Mouse (Mus musculus) bone marrow macrophage, adult 2 months (primary cell): ENCODE data around the gene Spcs1. TPM values are rescaled to one million over a fixed set of nuclear protein-coding genes. Genes with fewer than 3 reads are reported as not detected.

Experiments
- H3K27ac ChIP-seq: 2 replicates; pipeline ENCODE4 v1.5.1; 2012; ENCODE audit warnings: low read depth, low read length; ENCODE audit not compliant: insufficient read depth
- H3K4me1 ChIP-seq: 2 replicates; pipeline ENCODE4 v1.6.1; 2012; ENCODE audit warnings: low read length; ENCODE audit not compliant: control insufficient read depth, insufficient read depth
- H3K4me3 ChIP-seq: 2 replicates; pipeline ENCODE4 v1.5.1; 2012; ENCODE audit warnings: mild to moderate bottlenecking, low read length, moderate library complexity; ENCODE audit not compliant: insufficient read depth
- CTCF ChIP-seq: IDR thresholded peaks from 2 replicates; pipeline ENCODE4 v1.5.1; 2012; ENCODE audit warnings: low read depth, mild to moderate bottlenecking, low read length, moderate library complexity
- POLR2A ChIP-seq: IDR thresholded peaks from 2 replicates; pipeline ENCODE4 v1.6.1; 2012; ENCODE audit warnings: mild to moderate bottlenecking, low read depth, low read length, borderline replicate concordance
- polyA plus RNA-seq: library from polyadenylated mRNA; stranded (reverse); fragments of >200 nt; gene quantifications from 2 replicates; pipeline ENCODE4 v1.2.4, GENCODE M21; 2012; ENCODE audit not compliant: missing spikeins, insufficient read depth, insufficient read length

The Spcs1 gene
- 231 and 244 TPM in 2 replicates for polyA plus RNA-seq

DNA sequence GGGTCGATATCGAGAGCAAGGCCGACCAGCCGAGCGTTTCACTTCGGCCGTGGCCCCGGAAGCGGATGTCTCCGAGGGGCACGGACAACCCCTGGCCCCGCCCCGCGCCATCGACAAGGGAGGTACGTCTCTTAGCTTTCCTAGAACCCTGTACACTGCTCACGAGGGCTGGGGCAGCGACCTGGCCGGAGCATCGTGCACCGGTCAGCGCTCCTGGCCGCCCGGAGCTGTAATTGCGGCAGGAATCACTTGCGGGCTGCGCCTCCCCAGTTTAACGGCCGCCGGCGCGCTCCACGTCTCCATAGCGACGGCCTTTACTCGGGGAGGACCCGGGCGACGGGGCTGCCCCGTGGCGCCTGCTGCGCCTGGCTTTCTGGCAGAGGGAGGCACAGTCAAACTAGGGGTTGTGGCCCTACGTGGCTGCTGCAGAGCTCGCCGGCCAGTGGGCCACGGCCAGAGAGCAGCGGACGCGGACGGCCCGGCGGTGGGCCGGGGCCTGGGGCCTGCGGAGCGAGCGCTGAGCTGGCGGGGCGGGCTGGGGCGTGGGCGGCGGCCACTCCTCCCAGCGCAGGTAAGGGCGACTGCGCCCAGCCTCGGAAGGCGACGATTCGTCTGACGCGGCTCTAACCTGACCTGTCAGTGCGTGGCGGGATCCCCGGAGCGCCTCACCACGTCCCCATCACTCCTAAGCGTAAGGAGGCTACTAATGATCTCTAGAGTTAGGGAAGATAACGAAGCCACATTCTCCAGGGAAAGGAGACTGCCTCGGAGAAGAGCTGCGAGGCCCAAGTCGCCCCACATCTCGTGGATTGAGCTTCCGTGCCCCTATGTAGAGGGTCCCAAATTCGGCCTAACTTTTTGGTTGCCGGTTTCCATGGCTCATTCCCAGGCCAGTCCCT, at the start of gene Spcs1, which contains the start of gene Glt8d1:
Gene Spcs1, minus strand, starts transcription at position 366 of the 899 bp plus-strand sequence.
Gene Glt8d1, plus strand, starts transcription at position 94 of the 899 bp plus-strand sequence.
- TF ChIP-seq POLR2A = no peak
- TF ChIP-seq CTCF = no peak
- H3K4me1 ChIP-seq = peaks cover 5% of the 10 kb centered on the region

DNA sequence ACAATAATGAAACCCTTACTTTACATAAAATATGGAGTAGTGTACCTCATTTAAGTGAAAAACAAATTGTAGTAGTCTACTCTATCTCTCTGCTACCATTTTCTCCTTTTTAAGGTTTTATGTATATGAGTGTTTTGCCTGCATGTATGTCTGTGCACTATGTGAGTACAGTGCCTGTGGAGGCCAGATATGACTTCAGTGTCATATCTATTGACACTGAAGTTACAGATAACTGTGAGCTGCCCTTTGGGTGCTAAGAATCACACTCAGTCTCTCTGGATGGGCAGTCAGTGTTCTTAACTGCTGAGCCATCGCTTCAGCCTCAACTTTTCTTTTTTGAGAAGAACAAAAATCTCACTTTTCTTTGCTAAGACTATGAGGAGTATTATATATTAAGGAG, 44.3 kb upstream of the Spcs1 start:
- TF ChIP-seq CTCF (no peak), POLR2A (no peak)
- Histone ChIP-seq H3K27ac (no peak overlapping the region), H3K4me3 (no peak overlapping the region)

More for the DNA sequence above, at the start of gene Spcs1, which contains the start of gene Glt8d1:
- Histone ChIP-seq H3K4me3 (peak within 1 kb of the TSS; percentile 92), H3K27ac (peak within 1 kb of the TSS; percentile 77)

DNA sequence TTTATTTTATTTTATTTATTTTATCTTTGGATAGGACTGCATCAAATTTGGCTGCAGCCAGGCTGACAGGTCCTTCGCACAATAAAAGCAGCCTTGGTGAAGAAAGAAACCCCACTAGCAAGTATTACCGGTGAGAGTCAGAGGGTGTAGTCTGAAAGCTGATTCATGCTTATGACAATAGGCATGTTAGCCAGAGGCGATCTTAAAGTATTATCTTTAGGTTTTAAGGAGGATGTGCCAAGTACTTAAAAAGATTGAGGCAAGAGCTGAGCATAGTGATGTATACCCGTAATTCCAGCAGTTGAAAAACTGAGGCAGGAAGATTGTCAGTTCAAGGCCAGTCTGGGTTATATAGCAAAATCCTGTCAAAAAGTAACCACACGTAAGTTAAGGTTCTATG, 43.8 kb upstream of the Spcs1 start:
- TF ChIP-seq POLR2A (no peak), CTCF (no peak)
- Histone ChIP-seq H3K4me3 (no peak overlapping the region), H3K4me1 (no peaks in the 10 kb centered on the region), H3K27ac (no peak overlapping the region)

More for the DNA sequence above, 44.3 kb upstream of the Spcs1 start:
- H3K4me1 ChIP-seq = no peaks in the 10 kb centered on the region

DNA sequence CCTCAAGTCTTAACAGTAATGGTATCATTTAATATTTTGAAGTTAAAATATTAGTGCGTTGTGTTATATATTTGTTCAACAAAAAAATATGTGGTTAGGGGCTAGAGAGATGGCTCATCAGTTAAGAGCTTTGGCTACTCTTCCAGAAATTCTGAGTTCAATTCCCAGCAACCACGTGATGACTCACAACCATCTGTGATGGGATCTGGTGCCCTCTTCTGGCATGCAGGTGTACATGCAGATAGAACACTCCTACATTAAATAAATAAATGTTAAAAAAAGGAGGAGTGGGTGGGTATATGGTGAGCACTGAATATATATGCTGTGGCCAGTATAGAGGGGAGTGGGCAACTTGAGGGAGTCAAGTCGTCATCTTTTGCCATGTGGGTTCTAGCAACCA, 24.3 kb upstream of the Spcs1 start:
- Histone ChIP-seq H3K4me1 (peaks cover 8% of the 10 kb centered on the region; the same call in 1 of the 2 replicates), H3K27ac (no peak overlapping the region), H3K4me3 (no peak overlapping the region)
- TF ChIP-seq POLR2A (no peak), CTCF (no peak)

DNA sequence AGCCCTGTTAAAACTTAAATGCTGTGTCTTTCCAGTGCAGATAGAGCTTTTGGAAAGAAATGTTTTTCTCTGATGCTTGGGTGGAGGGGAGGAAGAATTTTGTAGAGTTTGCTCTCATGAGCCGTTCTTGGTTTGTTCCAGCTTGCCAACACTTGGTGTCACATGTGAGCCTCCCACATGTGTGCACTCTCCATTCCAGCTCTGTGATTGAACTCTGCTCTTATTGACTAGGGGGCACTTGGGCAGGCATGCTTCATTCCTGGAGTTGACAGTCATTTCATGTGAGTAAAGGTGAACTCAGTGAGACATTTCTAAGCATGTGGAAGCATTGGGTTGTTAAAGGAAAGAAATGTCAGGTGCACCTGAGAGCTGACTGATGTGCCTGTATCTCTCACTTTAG, 21.1 kb upstream of the Spcs1 start:
- TF ChIP-seq CTCF = no peak
- TF ChIP-seq POLR2A = no peak
- H3K4me3 ChIP-seq = no peak overlapping the region
- peaks cover 11% of the 10 kb centered on the region; the same call in 1 of the 2 replicates for H3K4me1 ChIP-seq
- H3K27ac ChIP-seq = no peak overlapping the region

DNA sequence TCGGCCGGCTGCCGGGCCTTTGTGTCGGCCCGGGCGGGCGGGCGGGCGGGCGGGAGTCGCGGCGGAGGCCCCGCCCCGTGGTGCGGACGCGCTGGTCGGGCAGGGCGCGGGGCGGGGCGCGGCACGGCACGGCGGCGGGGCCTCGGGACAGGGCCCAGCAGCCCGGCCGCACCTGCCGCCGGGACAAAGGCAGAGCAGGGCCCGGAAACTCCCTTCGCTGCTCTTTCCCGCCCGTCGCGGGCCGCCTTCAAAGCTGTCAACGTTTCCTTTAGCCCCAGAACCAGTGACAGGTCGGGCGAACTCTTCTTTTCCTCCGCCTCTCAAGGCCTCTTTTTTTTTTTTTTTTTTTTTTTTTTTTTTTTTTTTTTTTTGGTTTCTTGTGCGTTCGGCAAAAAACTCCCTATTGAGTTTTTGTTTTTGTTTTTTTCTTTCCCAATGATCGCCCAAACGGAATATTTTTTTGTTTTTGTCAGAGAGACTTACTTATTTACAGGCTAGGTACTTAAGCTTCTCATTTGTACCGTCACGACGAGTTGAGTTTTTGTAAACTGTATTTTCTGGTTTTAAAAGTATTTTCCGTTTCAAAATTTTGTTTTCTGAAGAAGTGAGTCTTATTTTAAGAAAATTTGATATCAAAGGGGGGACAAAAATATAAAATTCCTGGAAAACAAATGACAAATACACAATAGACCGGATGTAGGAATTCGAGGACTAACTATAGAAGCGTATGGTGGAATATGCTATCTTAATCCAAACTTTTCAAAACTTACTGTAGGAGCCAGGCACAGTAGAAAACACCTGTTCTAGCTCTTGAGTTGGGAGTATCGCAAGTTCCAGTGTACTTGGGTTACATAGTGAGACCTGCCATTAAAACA, 18.1 kb upstream of the Spcs1 start:
- Histone ChIP-seq H3K4me3 (peak overlapping the region; percentile 99), H3K27ac (peak overlapping the region; percentile 88), H3K4me1 (peaks cover 23% of the 10 kb centered on the region)
- TF ChIP-seq POLR2A (peak; percentile 56; the same call in 1 of the 2 replicates), CTCF (no peak)

DNA sequence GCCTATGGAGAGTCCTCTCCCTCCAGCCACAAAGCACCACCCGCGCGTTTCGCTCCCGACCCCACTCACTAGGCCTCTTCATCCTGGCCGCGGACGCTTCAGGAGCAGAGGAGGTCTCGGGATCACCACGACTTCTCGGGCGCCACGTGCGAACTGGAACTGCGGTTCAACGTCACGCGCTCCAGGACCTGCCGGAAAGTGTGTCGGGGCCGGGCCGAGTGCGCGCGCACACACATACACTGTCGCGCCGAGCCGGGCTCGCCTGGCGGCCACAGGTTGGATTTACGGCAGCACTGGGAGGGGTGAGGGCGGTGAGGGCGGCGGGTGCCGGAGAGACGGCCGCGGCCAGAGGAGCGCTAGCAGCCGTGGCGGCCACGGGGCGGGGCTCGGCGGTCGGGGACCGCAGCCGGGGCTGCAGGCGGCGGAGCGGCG, 17.4 kb upstream of the Spcs1 start, which contains the start of the genes Pbrm1 and Gnl3:
Gene Pbrm1, plus strand, starts transcription at position 279 of the 432 bp plus-strand sequence.
Gene Gnl3, minus strand, starts transcription at position 293 of the 432 bp plus-strand sequence.
- Histone ChIP-seq H3K27ac (peak within 1 kb of the TSS; percentile 88), H3K4me1 (peaks cover 23% of the 10 kb centered on the region), H3K4me3 (peak within 1 kb of the TSS; percentile 99)
- TF ChIP-seq POLR2A (no peak), CTCF (no peak)

DNA sequence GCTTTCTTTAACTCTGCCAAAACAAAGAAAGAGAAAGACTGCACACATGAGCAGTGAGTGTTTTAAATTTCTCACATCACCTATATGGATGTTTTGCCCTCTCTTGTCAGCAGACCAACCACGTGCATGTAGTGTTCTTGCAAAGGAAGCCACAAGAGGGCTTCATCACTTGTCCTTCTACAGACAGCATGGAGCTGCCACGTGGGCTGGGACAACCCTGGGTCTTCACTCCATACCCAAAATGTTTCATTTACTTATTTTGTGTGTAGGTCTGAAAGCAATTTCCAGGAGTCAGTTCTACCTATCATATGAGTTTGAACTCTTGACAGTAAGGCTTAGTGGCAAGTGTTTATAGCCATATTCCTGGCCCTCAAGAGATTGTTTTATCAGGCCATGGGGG, 16.4 kb upstream of the Spcs1 start:
- Histone ChIP-seq H3K4me1 (peaks cover 23% of the 10 kb centered on the region), H3K27ac (peak overlapping the region; percentile 84), H3K4me3 (peak overlapping the region; percentile 99)

DNA sequence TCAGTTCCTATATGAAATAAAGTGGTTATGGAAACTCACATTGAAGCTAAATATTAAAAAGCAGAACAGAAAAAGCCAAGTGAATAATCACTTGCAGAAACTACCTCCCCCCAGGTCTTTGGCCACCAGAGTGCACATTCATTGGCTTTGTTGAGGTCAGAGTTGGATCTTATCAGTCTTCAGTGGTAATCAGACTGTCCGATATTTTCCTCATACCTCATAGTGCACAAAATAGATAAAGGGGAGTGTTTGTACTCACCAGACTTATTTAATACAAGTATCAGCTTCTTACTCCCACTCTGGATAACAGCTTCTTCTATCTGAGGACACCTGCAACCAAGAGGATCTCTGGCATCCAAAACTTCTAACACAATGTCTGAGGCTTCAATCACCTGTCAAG, 14.6 kb upstream of the Spcs1 start:
- no peak overlapping the region for H3K4me3 ChIP-seq
- no peak overlapping the region for H3K27ac ChIP-seq
- H3K4me1 ChIP-seq = peaks cover 14% of the 10 kb centered on the region
- TF ChIP-seq CTCF (no peak), POLR2A (no peak)

More for the DNA sequence above, 16.4 kb upstream of the Spcs1 start:
- TF ChIP-seq POLR2A = no peak

DNA sequence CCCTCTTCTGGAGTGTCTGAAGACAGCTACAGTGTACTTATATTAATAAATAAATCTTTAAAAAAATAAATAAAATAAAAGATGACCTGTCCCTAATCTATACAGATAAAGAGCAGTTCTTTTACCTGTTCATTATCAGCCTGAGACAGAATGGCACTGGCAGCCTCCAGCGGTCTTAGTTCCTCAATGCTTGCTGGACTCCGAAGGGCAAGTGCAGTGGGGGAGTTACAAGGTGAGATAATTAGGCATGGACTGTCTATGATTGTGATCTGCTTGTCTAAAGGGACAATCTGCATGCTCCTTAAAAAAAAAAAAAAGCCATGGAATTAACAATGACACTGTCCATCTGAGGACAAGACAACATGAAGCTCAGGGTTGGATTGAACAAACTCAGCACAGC, 12.5 kb upstream of the Spcs1 start:
- Histone ChIP-seq H3K27ac (no peak overlapping the region), H3K4me1 (peaks cover 14% of the 10 kb centered on the region), H3K4me3 (no peak overlapping the region)
- TF ChIP-seq POLR2A = no peak
- TF ChIP-seq CTCF = no peak
